ENCODE assay signal across 20 mouse cellular contexts in the genomic region with DNA sequence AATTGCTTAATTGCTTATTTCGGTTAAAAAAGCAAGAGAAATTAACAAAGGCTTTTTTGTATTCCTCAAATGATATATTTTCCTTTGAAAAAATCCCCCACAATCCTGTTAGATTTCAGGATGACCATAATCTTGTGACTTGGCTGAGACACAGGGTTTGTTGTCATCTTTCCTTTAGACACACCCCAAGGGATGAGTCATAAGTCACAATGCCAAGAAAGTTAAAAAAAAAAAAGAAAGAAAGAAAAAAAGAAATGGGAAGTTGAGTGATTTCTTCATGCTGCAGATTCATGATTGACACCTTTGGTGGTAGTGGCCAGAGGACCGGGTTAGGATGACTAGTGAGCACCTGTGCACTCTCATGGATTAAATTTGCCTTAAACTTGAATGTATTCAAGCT. TPM values are rescaled to one million over a fixed set of nuclear protein-coding genes. Genes with fewer than 3 reads are reported as not detected.
A peak's percentile ranks its signal among the peaks of the same experiment; 100 is the strongest.
DNase-seq lines count a peak whose midpoint lies in the region; ATAC-seq and TF ChIP-seq lines count a peak whose summit lies in the region.
"Had no signal": no experiment of that assay in that cellular context is flagged by ENCODE, and none has a peak within 500 bp of the region (broad histone marks: within the 10 kb centered on the region; RNA-seq: fewer than 3 reads in every experiment).

No protein-coding gene starts in this region.

- peak; percentile 12 to 23 for DNase-seq in heart, postnatal 10 days
- peak; percentile 34 for DNase-seq in CH12.LX (ENCODE audit: extremely low read depth)
- DNase-seq in spleen, postnatal 10 days (ENCODE audit: low spot score in 2 of 2): no peak
- no peak for DNase-seq in urinary bladder, adult 18-20 months (ENCODE audit: low spot score in 2 of 2)
- DNase-seq: cerebellum, postnatal 14 days; heart, postnatal 4 days; kidney, postnatal 4 days; midbrain, embryonic 14.5 days had no signal

- no peak overlapping the region for H3K4me2 ChIP-seq in heart, embryonic 12.5 days
- H3K4me2 ChIP-seq in CH12.LX (ENCODE audit: insufficient read depth, low read depth, poor library complexity, severe bottlenecking): no peak overlapping the region
- peak overlapping the region; percentile 31 for H3K4me2 ChIP-seq in myocyte (ENCODE audit: low read depth)
- H3K4me2 ChIP-seq: forebrain, embryonic 13.5 days; liver, embryonic 15.5 days had no signal

- no peak overlapping the region for H3K9ac ChIP-seq in heart, embryonic 12.5 days
- H3K9ac ChIP-seq in CH12.LX (ENCODE audit: insufficient read depth, low read depth): no peak overlapping the region
- H3K9ac ChIP-seq: forebrain, embryonic 13.5 days; liver, embryonic 15.5 days had no signal

- peaks cover 7% of the 10 kb centered on the region; the same call in 1 of the 2 replicates for H3K9me3 ChIP-seq in heart, embryonic 12.5 days (replicated peaks)
- H3K9me3 ChIP-seq in CH12.LX (replicated peaks; ENCODE audit: low read length): peaks cover 10% of the 10 kb centered on the region
- H3K9me3 ChIP-seq: forebrain, embryonic 13.5 days; liver, embryonic 15.5 days had no signal

- no peaks in the 10 kb centered on the region for H3K36me3 ChIP-seq in heart, embryonic 12.5 days
- H3K36me3 ChIP-seq in CH12.LX (replicated peaks in 1 of 2; ENCODE audit: control insufficient read depth in 1 of 2, insufficient read depth in 1 of 2, low read length in 1 of 2): no peaks in the 10 kb centered on the region
- no peaks in the 10 kb centered on the region for H3K36me3 ChIP-seq in myocyte (ENCODE audit: control insufficient read depth, insufficient read depth)
- H3K36me3 ChIP-seq: liver, embryonic 15.5 days had no signal

- 0 out of 2 replicates have a peak, but pooled peaks cover 5% of the 10 kb centered on the region for H3K27me3 ChIP-seq in heart, embryonic 12.5 days (replicated peaks)
- no peaks in the 10 kb centered on the region for H3K27me3 ChIP-seq in CH12.LX (replicated peaks)
- no peaks in the 10 kb centered on the region for H3K27me3 ChIP-seq in myocyte (ENCODE audit: control insufficient read depth, insufficient read depth, insufficient read length)
- H3K27me3 ChIP-seq: forebrain, embryonic 13.5 days had no signal

- 65% methylated on average over 2 of the region's 2 CpGs for WGBS in heart, embryonic 12.5 days

- TF ChIP-seq POLR2A in CH12.LX (IDR thresholded peaks at IDR 0.05; ENCODE audit: low read depth, low read length) (no peak), myocyte (IDR thresholded peaks at IDR 0.05; ENCODE audit: insufficient read length, low read depth) (no peak)
- no peak for TF ChIP-seq POLR2A in bone marrow macrophage, adult 2 months (IDR thresholded peaks at IDR 0.05; ENCODE audit: borderline replicate concordance, low read depth, low read length)

- no peak for TF ChIP-seq CTCF in CH12.LX (conservative IDR thresholded peaks at IDR 0.05 in 1 of 2, IDR thresholded peaks at IDR 0.05 in 1 of 2; ENCODE audit: low read depth in 2 of 2, low read length in 2 of 2)
- no peak for TF ChIP-seq CTCF in bone marrow macrophage, adult 2 months (IDR thresholded peaks at IDR 0.05; ENCODE audit: low read depth, low read length)

- intact Hi-C loops in heart, postnatal 10 days (cut with DNase I): no loop called here

- H3K4me1 ChIP-seq in heart, embryonic 12.5 days (replicated peaks): no peaks in the 10 kb centered on the region
- peaks cover 6 to 15% of the 10 kb centered on the region in 2 experiments for H3K4me1 ChIP-seq in CH12.LX (ENCODE audit: control insufficient read depth in 1 of 2, insufficient read depth in 2 of 2)
- peaks cover 43% of the 10 kb centered on the region for H3K4me1 ChIP-seq in bone marrow macrophage, adult 2 months (ENCODE audit: control insufficient read depth, insufficient read depth, low read length)
- H3K4me1 ChIP-seq: forebrain, embryonic 13.5 days; liver, embryonic 15.5 days had no signal

- TF ChIP-seq EP300 in CH12.LX (IDR thresholded peaks at IDR 0.05; ENCODE audit: low read length): no peak; the same call in 1 of the 2 replicates

- no peaks in the 10 kb centered on the region for H3K79me2 ChIP-seq in CH12.LX (replicated peaks; ENCODE audit: control insufficient read depth, extremely low read depth, insufficient read depth, poor library complexity, severe bottlenecking)
- H3K79me2 ChIP-seq in myocyte (ENCODE audit: control insufficient read depth, insufficient read depth): no peaks in the 10 kb centered on the region

- in situ Hi-C loops in CH12.LX (cut with MboI; ENCODE audit: low pct_ligation_motif_present, low pct_unique_long_range_greater_than_20kb, low sequenced_read_pairs): loop anchor here (10.0 kb wide), 1 partner anchor 46 kb away; no protein-coding TSS in a partner anchor

- no peak for TF ChIP-seq RAD21 in CH12.LX (IDR thresholded peaks at IDR 0.05; ENCODE audit: low read depth, low read length)

- no peak for ATAC-seq in heart, embryonic 12.5 days (ENCODE audit: insufficient number of reproducible peaks, low FRiP score)
- ATAC-seq: forebrain, embryonic 13.5 days; hindbrain, embryonic 16.5 days had no signal

- dilution Hi-C loops in CH12.LX (cut with MboI; ENCODE audit: extremely low pct_ligation_motif_present, extremely low pct_unique_long_range_greater_than_20kb, low sequenced_read_pairs): no loop called here

- H3K27ac ChIP-seq in heart, embryonic 12.5 days (ENCODE audit: poor library complexity, severe bottlenecking): no peak overlapping the region
- no peak overlapping the region for H3K27ac ChIP-seq in CH12.LX (ENCODE audit: insufficient read depth, low read depth)
- H3K27ac ChIP-seq in bone marrow macrophage, adult 2 months (ENCODE audit: insufficient read depth, low read depth, low read length): peak overlapping the region; percentile 73
- H3K27ac ChIP-seq: forebrain, embryonic 13.5 days; liver, embryonic 15.5 days had no signal

- H3K4me3 ChIP-seq in heart, embryonic 12.5 days: no peak overlapping the region
- no peak overlapping the region for H3K4me3 ChIP-seq in CH12.LX (replicated peaks in 1 of 3; ENCODE audit: low read depth in 2 of 3, low read length in 2 of 3, poor library complexity in 1 of 3)
- H3K4me3 ChIP-seq in bone marrow macrophage, adult 2 months (ENCODE audit: insufficient read depth, low read length): no peak overlapping the region
- no peak overlapping the region for H3K4me3 ChIP-seq in myocyte
- H3K4me3 ChIP-seq: forebrain, embryonic 13.5 days; liver, embryonic 15.5 days had no signal

- H3ac ChIP-seq in myocyte (ENCODE audit: control insufficient read depth, insufficient read length): no peak overlapping the region

TF ChIP-seq in CH12.LX, 34 proteins besides CTCF, POLR2A, EP300 and RAD21:
- TF ChIP-seq TCF12 (IDR thresholded peaks at IDR 0.05; ENCODE audit: low read depth, low read length) (no peak), ZNF384 (IDR thresholded peaks at IDR 0.05; ENCODE audit: low read depth, low read length) (peak; percentile 90), CHD1 (IDR thresholded peaks at IDR 0.05; ENCODE audit: low read depth, low read length) (no peak), TBP (conservative IDR thresholded peaks at IDR 0.05; ENCODE audit: low read depth, low read length) (no peak), ETS1 (conservative IDR thresholded peaks at IDR 0.05; ENCODE audit: low read depth, low read length) (peak; percentile 44; the same call in 1 of the 2 replicates), MAFK (IDR thresholded peaks at IDR 0.05; ENCODE audit: insufficient replicate concordance, low read length) (no peak)

TF ChIP-seq in myocyte, 11 proteins besides CTCF, POLR2A, EP300 and RAD21:
- no peak for TF ChIP-seq MYOD1 (IDR thresholded peaks at IDR 0.05; ENCODE audit: control insufficient read depth in 1 of 3, insufficient read length in 2 of 3, low read depth in 2 of 3)
- no peak for TF ChIP-seq TCF12 (IDR thresholded peaks at IDR 0.05; ENCODE audit: insufficient read depth, poor library complexity, severe bottlenecking)
- no peak for TF ChIP-seq MYOG (IDR thresholded peaks at IDR 0.05; ENCODE audit: control insufficient read depth in 1 of 3, insufficient read depth in 1 of 3, insufficient read length in 2 of 3, low read depth in 2 of 3)

RNA-seq across cellular contexts. Expression of a gene that starts 2.4 kb away (rescaled TPM):
- not detected for total RNA-seq in heart, postnatal 10 days (2021)
- polyA plus RNA-seq in heart, embryonic 12.5 days (2016; fragmentation: Nextera tagmentation; extraction: Ambion mirVana): not detected in 2 replicates
- total RNA-seq in CH12.LX (2012; rRNA removed): not detected in 2 replicates
- not detected in 2 replicates for total RNA-seq in CH12.LX (2014; rRNA removed)
- polyA plus RNA-seq in CH12.LX (2012; ENCODE audit: insufficient read length, low read depth): not detected in 2 replicates
- not detected in 2 replicates for polyA plus RNA-seq in bone marrow macrophage, adult 2 months (2012; ENCODE audit: insufficient read depth, insufficient read length, missing spikeins)
- 0.10 TPM for polyA plus RNA-seq in myocyte (2012; fragmentation: generic; extraction: Trizol)
- total RNA-seq: adrenal gland, adult 18-20 months; neutrophil, adult 5-6 weeks had no signal
- polyA plus RNA-seq: kidney, embryonic 14.5 days; liver, embryonic 15.5 days; small intestine, adult 2 months had no signal

RNA-seq across cellular contexts. Expression of a gene that starts 6.9 kb away (rescaled TPM):
- total RNA-seq in heart, postnatal 10 days (2021): not detected
- 0.66 and 1.1 TPM in 2 replicates for polyA plus RNA-seq in heart, embryonic 12.5 days (2016; fragmentation: Nextera tagmentation; extraction: Ambion mirVana)
- total RNA-seq in CH12.LX (2012; rRNA removed) (7.2 and 11.3 TPM in 2 replicates), CH12.LX (2014; rRNA removed) (5.3 and 6.4 TPM in 2 replicates)
- polyA plus RNA-seq in CH12.LX (2012; ENCODE audit: insufficient read length, low read depth) (5.2 and 7.2 TPM in 2 replicates), myocyte (2012; fragmentation: generic; extraction: Trizol) (not detected)
- polyA plus RNA-seq in bone marrow macrophage, adult 2 months (2012; ENCODE audit: insufficient read depth, insufficient read length, missing spikeins): 4.7 and 6.5 TPM in 2 replicates
- total RNA-seq: adrenal gland, adult 18-20 months; layer of hippocampus, postnatal 25 days; left cerebral cortex, postnatal 14 days had no signal

RNA-seq across cellular contexts. Expression of a gene that starts 39.3 kb away (rescaled TPM):
- under 1 TPM; 0.29 to 0.72 TPM for total RNA-seq in heart, postnatal 10 days (2021)
- 0.19 and 0.57 TPM in 2 replicates for polyA plus RNA-seq in heart, embryonic 12.5 days (2016; fragmentation: Nextera tagmentation; extraction: Ambion mirVana)
- 32.0 and 43.8 TPM in 2 replicates for total RNA-seq in CH12.LX (2012; rRNA removed)
- 31.0 and 35.8 TPM in 2 replicates for total RNA-seq in CH12.LX (2014; rRNA removed)
- 34.9 and 35.1 TPM in 2 replicates for polyA plus RNA-seq in CH12.LX (2012; ENCODE audit: insufficient read length, low read depth)
- 33.5 and 35.3 TPM in 2 replicates for polyA plus RNA-seq in bone marrow macrophage, adult 2 months (2012; ENCODE audit: insufficient read depth, insufficient read length, missing spikeins)
- not detected for polyA plus RNA-seq in myocyte (2012; fragmentation: generic; extraction: Trizol)
- total RNA-seq: layer of hippocampus, postnatal 25 days; left cerebral cortex, postnatal 14 days had no signal

Comparison
In these comparisons a context has a peak if more than half of its experiments do, and no peak if none do; other contexts are left out.
1. DNase-seq: peak in heart, postnatal 10 days (2 of 2) and CH12.LX (single experiment); none in spleen, postnatal 10 days (0 of 2) and urinary bladder, adult 18-20 months (0 of 2).
2. RNA of a gene that starts 39.3 kb away (polyA plus RNA-seq): 33.5 to 35.3 TPM in bone marrow macrophage, adult 2 months and 34.9 to 35.1 TPM in CH12.LX; 0.19 to 0.57 TPM in heart, embryonic 12.5 days and not detected in myocyte (single experiment); every median in the first group is over 10 times any median in the second.